Mouse (Mus musculus) cerebellum, adult 18-20 months (tissue): ENCODE data around the gene Stx8.

Source experiments
- DNase-seq, 2 experiments: peaks; one replicate each; pipeline ENCODE4 v3.0.0; 2021

Stx8 gene

GRCm38 (mm10) chr11:68239756-68240155 lies 273.8 kb downstream of the Stx8 start:
- DNase-seq: no peak

- DNase-seq: no peak
Observed at GRCm38 (mm10) chr11:68244254-68244991, 278.4 kb downstream of the Stx8 start.

GRCm38 (mm10) chr11:68244992-68245261 lies 278.9 kb downstream of the Stx8 start:
- DNase-seq: no peak

GRCm38 (mm10) chr11:68247897-68248296 lies 281.9 kb downstream of the Stx8 start:
- no peak for DNase-seq

GRCm38 (mm10) chr11:68250106-68250505 lies 284.1 kb downstream of the Stx8 start:
- no peak for DNase-seq

GRCm38 (mm10) chr11:68253531-68253930 lies 287.5 kb downstream of the Stx8 start:
- no peak for DNase-seq
